Mouse (Mus musculus): ENCODE measurements around the gene Eid3.
A peak's percentile ranks its signal among the peaks of the same experiment; 100 is the strongest.

Eid3 gene

DNA sequence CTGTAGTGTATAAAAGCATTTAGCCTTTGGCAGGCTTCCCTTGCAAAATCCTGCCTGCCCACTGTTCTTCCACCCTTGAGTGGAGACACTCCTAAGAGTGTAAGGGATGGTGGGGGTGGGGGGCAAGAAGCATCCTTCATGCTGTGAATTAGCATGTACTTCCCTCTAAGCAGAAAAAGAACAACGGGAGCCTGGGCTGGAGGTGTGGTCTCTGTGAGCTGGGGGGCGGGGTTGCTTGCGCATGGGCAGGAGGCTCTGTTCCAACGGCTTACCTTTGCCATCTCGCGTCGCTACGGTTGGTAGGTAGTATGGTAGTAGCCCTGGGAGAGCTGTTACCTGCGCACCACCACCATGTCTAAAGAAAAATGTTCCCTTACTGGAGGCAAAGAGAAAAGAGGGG lies at the start of gene Eid3:
Gene Eid3, plus strand, starts transcription at position 271 of the 400 bp plus-strand sequence.
- no peak for DNase-seq (ENCODE audit: low read depth in 2 of 2, low spot score in 2 of 2)

DNA sequence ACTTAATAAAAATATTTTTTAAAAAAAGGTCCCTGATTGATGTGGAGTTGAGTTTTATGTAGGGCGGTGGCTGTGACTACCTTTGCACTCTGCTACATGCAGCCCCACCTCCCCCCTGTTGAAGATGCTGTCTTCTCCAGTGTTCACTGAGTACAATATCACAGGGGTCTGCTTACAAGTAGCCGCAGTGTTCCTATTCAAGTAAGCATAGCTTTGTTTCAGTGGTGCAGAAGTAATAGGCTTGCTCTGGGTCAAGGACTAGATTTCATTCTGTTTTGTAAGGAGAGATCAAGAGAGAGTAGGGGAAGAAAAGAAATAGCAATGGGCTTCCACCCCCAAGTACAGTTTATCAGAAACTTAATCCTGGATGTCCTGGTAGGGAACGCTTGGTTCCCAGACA lies 48.9 kb upstream of the Eid3 start:
- DNase-seq (ENCODE audit: low read depth in 2 of 2, low spot score in 2 of 2), result no peak

DNA sequence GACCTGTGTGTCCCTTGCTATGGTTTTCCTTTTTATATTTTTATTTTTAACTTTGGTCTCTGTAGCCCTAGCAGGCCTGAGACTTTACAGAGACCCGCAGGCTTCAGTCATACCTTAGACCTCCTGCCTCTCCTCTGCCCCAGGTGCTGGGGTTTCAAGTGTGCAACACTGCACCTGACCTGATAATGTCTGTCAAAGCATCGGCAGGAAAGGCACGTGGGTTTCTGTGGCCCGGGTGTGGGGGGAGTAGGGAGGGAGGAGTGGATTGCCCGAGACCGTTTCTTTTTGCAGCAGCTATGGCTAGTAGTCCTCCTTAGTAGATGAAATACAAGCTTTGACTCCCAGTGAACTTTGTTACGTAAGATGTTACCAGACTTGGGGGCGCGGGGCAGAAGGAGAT lies 48.5 kb upstream of the Eid3 start:
- DNase-seq (ENCODE audit: low read depth in 2 of 2, low spot score in 2 of 2), result no peak

DNA sequence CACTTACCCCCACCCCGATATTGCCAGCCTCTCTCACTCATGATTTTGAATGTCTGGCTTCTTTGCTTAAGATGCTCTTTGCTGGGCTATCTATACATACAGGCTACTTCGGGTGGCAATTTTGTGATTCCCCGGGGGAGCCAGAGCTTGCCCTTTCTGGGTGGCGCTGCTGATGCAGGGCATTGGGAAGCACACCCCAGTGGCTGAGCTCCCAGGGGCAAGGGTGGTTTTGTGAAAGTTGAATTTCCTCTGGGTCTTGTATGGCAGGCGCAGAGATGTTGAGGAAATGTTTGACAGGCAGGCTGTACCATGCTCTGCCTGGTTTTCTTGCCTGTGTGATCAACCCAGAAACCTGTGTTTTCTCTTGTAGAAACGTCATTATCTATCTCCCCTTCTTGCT lies 47.8 kb upstream of the Eid3 start:
- no peak for DNase-seq (ENCODE audit: low read depth in 2 of 2, low spot score in 2 of 2)

DNA sequence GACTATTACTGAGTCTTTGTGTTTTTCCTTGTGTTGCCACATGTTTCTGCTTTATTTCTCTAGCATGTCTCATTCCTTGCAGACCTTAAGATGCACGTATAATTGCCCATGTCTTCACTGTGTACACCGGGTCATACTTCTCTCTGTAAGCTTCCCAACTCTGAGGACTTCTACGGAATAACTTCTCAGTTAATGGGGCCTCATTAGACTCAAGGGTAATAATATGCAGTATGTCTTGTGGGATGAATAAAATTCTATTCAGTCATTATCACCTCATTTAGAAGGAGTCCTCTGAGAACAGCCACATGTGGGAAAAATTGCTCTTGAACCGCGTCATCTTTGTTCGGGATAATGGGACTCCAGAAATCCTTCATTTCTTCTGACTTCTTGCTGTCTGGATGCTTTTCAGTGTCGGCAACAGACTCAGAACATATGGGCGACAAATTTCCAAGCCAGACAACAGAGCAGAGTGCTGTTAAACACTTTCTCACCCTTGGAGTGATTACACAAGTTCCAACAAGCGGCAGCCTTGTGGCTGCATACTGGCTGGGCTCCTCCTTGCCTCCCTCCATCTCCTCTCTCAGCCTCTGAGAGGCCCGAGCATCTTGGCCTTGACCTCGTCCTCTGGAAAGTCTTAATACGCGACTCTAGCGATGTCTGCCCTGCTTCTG lies 43.2 kb upstream of the Eid3 start:
- DNase-seq (ENCODE audit: low read depth in 2 of 2, low spot score in 2 of 2), result no peak

DNA sequence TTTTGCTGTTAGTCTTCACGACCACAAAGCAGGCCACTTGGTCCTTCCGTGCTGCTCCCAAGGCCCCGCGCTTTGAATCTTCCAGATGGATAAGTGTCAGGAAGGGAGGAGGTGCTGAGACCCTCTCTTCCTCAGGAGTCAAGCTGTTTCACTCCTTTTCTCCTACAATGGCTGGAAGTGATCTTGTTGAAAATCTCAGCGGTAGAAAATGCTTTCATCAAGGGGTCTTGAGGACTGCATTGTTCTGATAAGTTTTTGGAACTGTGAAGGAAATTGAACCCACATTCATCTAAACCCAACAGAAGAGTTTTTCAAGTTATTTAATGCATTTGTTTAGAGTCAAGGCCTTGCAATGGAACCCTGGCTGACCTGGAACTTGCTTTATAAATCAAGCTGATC lies 42.6 kb upstream of the Eid3 start:
- no peak for DNase-seq (ENCODE audit: low read depth in 2 of 2, low spot score in 2 of 2)

DNA sequence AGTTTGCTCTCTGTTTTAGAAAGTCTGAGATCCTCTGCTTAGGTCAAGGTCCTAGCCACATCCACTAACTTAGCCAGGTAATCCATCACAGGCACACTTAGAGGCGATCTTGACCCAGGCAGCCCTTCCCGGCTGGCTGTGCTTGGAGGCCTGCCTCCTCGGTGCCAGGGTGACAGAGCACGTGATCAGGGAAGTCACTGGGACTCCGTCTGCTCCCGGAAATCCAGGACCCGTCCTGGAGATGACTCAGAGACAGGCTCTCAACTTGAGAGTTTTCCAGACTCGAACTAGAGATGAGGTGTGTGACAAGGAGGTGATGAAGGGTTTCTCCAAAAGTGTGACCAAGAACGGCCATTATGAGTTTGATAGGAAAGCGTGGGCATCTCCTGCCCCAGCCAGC lies 41.9 kb upstream of the Eid3 start:
- DNase-seq (ENCODE audit: low read depth in 2 of 2, low spot score in 2 of 2), result no peak

DNA sequence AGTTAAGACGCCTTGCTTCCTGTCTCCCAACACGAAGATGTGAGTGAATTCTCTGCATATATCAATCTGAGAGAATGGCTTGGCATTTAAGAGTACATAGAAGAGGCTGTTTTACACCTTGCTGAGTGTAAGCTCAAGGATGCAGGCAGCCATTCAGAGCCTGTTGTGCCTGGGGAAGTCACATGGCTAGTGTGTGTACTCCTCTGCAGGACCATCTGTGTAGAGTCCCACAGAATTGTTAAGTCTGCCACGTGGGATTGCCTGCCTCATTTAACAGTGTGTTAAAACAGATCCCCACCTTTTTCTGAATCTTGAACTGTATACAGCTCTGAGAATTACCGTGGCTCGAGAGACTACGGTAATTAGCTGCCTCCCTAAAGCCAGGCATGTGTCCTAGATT lies 39.9 kb upstream of the Eid3 start:
- DNase-seq (ENCODE audit: low read depth in 2 of 2, low spot score in 2 of 2), result no peak

DNA sequence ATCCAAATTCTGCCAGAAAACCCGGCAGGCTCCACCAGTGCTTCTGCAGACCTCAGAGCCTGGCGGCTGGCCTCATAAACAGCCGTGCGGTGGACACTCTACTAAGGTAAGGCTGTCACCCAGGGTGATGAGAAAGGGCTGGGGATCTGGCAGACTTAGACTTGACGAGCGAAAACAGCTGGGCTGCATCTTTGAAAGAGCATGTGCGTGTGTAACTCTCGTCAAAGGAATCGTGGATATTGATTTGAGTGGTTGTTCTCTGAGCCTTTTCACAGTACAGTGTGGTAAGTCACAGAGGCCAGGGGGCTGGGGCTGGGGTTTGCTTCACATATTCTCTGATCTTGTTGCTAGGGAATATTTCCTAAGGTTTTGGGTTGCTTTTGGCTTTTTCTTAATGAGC lies 32.5 kb upstream of the Eid3 start, which contains the start of gene Txnrd1:
Gene Txnrd1, plus strand, starts transcription at position 26 of the 400 bp plus-strand sequence.
- no peak for DNase-seq (ENCODE audit: low read depth in 2 of 2, low spot score in 2 of 2)

DNA sequence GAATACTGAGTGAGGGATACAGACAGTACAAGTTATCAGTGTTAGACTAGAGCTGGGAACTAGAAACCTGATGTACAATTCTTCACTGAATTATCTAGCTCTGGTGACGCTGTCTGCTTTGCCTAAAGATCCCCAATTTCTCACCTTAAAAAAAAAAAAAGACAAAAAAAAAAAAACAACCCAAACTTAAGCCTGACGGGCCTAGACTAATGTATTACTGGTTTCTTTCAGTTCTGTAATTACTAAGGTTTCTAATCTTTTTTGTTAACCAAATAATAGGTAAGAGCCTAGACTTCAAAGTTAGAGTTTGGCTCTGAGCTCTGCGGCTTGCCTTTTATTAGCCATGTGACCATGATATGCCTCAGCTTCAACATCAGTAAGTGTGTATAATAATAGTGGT lies 30.5 kb upstream of the Eid3 start:
- DNase-seq (ENCODE audit: low read depth in 2 of 2, low spot score in 2 of 2), result no peak

DNA sequence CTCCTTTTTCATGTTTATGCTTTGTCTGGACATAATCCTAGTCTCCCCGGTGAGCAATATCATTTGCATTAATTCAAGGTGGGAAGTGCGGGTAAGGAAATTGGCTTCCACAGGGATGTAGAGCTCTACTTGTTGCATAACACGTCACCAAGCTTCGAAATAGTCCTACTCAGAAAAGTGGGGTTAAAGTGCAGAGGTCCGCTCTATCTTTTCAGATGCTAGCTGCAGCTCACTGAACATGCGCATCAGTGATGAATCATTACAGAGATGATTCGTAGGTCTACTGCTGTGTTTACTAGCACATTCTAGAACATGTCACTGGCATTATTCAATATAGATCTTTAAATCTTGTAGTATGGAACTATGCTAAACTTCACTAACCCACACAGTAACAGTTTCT lies 28.0 kb upstream of the Eid3 start:
- DNase-seq (ENCODE audit: low read depth in 2 of 2, low spot score in 2 of 2), result no peak

DNA sequence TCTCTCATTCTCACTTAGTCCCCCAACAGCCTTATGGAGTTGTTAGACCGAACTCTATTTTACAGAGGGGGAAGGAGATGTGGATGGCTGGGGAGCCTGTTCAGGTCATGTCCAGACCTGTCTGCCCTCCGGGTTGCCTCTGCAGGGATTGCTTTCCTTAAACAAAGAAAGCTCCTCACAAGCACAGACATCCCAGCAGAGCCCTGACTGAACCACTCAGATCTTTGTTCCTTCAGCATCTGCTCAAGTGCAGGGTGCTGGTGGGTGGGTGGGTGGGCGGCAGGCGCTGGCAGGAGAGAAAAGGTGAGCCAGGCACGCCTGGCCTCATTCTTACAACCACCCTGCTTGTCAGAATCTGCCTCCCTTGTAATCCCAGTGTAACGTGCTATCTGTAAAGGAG lies 22.3 kb upstream of the Eid3 start:
- DNase-seq (ENCODE audit: low read depth in 2 of 2, low spot score in 2 of 2), result no peak

DNA sequence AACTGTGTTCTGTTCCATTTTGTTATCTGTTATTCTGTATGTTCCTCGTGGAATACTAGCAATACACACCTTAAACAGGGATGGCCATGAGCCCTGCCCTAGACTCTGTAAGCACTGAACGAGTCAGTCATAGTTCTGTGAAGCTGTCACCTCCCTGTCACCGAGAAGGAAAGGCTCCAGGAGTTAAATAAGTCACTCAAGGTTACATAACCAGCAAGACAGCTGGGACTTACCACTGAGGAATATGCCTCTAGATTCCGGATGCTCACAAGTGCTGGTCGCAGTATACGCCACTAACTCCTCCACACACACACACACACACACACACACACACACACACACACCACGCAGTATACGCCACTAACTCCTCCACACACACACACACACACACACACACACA lies 21.7 kb upstream of the Eid3 start:
- no peak for DNase-seq (ENCODE audit: low read depth in 2 of 2, low spot score in 2 of 2)

DNA sequence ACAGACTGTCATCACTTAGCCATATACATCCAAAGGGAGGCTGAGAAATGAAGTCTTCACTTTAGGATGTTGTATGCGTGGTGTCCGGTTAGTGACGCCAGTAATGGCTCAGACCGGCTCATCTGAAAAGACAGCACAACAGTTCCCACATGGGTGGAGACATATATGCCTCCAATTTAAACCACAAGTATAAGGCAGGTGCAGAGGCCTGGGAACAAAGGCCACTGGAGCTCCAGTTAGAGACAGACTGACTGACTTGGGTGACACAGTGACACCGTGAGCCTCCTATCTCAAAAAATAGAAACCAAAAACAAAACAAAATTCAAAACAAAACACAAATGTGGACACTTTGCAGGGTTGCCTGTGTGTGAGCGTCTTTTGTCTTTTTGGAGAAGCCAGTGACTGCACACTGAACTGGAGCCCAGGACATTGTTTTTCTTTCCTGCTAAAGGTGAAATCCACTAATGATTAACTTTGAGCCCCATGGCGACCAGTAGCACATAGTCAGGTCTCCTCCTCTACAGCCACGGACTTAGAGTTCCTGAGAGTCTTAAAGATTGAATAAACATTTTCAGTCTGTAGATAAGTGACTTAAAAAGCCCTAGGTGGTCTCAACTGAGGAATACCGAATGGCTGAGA lies 18.5 kb upstream of the Eid3 start:
- DNase-seq (ENCODE audit: low read depth in 2 of 2, low spot score in 2 of 2), result no peak

DNA sequence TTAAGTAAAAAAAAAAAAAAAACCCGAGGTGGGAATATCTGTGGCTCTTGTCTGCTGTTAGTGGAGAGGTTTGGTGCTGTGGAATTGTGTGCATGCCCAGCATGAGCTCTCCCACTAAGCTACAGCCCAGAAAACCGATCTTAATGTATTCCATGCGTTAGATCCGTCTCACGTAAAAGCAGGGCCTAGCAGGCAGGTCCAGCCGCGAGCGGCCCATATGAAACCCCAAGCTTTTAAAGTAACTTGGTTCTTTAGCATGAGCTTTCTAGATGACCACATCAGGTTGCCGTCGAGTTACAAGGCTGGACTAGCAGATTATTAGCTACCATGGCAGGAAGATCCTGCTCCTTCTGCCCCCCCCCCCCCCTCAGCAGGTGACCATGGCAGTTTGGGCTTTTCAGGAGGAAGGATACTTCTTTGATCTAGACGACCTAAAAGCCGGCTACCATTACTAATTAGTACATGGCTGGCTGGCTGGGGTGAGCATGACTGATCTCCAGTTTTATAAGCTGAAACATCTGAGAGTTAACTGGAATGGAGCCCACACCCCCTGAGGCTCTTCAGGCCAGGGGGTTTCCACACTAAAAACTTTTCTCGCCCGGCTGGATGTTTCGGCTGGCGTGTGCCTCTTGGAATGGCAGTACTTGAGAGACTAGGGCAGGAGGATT lies 16.6 kb upstream of the Eid3 start:
- no peak for DNase-seq (ENCODE audit: low read depth in 2 of 2, low spot score in 2 of 2)

DNA sequence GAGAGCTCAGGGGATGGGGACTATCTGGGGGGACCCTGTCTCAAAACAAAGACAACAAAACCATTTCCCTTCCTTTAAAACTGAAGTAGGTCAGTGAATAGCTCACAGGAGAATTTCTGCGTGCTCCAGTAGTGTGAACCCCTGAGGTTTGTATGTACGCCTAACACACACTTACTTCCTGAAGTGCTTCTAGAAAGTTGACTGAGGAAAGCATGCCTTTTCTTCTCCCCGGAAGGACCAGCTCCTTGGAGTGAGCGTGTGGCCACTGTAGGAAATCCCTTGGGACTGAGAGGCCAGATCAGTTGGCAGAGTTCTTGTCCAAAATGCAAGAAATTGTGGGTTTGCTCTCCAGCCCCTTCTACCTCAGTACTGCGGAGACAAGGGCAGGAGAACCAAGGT lies 16.1 kb upstream of the Eid3 start:
- DNase-seq (ENCODE audit: low read depth in 2 of 2, low spot score in 2 of 2), result no peak

DNA sequence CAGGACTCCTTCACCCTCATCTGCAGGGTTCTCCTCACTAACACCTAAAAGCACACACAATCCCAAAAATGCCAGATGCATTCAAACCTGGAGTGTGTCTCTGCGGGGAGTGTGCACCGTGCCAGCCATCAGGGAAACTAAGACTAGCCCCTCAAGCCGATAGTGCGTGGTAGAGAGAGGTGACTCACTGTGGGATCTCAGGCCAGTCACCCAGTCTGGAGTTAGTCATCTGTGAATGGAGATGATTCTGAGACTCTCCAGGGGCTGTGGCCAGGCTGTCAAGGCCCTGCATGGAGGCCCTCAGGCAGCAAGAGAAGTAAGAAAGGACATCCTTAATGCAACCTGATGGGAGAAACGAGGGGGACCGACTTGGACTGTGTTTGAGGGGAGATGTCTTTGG lies 14.7 kb upstream of the Eid3 start:
- no peak for DNase-seq (ENCODE audit: low read depth in 2 of 2, low spot score in 2 of 2)

DNA sequence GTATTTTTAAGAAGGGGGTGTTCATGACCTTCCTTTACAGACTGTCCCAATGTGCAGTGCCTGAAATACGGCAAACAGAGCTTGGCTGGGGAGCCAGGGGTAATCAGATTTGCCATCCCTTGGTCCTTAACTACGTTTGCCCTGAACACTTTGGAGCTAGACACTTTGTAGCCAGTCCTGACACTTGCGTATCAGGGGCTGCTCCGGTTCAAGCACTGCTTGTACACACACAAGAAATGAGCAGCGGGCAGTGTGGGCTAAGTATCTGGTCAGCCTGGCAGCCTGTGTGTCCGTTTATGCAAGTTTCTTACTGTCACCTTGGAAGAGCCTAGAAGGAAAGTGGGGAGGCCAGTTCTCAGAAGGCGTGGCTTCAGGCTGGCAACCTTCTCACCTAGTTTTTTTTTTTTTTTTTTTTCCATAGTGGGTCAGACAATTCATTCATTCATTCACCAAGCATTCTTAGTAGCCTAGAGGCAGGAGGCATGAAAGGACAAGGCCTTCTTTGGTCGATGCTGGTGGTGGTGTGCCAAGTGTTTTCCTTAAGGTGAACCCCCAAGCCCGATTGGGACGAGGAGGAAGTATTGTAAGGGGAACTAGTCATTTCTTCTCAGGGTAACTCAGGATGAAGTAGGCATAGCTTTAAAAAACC lies 8.3 kb upstream of the Eid3 start:
- no peak for DNase-seq (ENCODE audit: low read depth in 2 of 2, low spot score in 2 of 2)

DNA sequence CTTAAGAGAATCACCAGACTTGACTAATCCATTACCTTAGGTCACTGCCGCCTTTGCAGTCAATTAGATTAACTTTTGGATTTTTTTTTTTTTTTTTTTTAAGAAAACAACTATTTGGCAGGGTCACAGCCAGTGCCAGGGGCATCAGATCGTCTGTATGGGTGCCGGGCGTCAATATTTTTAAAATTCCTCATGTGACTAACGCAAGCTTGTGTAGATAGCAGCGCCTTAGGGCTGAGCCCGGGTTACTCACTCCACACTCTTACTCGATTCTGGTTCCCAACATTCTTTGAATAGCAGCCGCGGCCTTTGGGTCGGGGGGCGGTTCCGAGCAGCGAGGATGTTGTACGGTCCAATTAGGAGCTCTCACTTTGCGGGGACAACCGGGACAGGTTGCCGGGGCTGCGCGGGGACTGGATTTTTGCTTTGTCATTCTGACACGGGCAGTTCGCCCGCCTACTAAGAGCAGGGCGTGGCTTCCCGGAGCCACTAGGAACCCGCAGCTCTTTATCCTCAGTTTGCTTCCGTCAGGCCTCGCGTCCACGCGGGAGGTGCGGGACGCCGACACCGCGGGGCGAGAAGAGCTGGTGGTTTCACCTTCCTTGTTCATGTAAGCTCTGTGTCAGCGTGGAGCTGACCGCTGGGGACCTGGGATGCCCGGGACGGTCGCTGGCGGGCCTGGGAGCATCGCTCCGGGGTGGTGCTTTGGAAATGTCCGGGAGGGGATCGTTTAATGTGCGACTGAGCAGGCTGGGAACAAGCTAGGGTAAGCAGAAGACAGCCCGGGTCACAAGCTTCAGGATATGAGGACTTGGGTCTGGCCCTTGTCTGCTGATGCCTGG lies 7.5 kb upstream of the Eid3 start:
- peak; percentile 69 to 70 for DNase-seq (ENCODE audit: low read depth in 2 of 2, low spot score in 2 of 2)

DNA sequence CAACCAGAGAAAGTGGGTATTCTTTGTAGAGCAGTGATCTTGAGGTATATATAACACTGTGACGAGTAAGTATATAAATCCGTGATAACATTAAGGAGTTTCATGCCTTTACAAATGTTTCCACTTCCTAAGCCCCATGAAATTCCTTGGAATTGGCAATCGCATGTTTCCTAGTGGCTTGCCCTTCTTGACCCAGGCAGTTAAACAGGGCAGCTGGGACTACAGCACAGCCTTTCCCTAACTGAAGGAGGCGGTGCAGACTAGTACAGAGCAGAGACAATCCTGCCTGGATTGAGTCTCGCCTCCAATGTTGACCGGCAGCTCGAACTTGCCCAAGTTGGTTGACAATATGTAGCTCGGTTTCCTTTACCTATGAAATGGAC lies 6.9 kb upstream of the Eid3 start:
- no peak for DNase-seq (ENCODE audit: low read depth in 2 of 2, low spot score in 2 of 2)

DNA sequence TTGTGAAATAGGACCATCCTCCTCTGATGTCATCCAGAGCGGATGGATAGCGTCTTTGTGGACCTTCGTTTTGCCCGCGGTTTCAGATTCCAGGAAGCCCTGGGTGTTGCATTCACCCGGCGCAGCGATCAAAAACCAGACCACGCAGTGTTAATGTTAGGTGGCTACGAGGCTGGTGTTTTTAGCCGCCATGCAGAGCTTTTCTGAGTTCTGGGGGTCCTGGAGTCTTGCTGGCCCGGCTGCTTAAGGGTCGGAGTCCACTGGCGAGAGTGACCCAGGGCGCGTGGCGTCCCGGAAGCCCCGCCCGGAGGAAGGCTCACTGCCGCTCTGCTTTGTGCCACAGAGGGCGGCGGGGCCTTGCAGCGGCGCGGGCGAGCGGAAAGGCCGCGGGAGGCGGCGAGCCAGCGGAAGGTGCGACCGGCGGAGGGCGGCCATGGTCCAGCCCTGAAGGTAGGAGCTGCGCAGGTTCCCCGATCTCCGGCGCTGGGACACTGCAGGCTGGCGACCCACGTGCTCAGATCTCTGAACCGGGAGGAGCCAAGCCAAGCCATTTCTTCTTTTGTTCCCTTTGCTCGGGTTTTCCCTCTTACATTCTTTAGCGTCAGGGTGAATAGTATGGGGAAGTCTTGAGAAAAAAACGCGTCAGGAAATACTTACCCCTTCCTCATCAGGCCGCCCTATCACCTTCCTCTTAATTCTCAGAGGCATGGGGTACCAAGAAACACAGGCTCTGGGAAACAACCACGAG lies 6.1 kb upstream of the Eid3 start:
- peak; percentile 47 to 48 for DNase-seq (ENCODE audit: low read depth in 2 of 2, low spot score in 2 of 2)
